Mouse (Mus musculus): Measurements from ENCODE around the gene Slc25a35. TPM values are rescaled to one million over a fixed set of nuclear protein-coding genes. Genes with fewer than 3 reads are reported as not detected.
"Not testable (repeated sequence)": the region's sequence is repeated elsewhere in the genome, so short reads cannot be mapped to it uniquely, and the experiment has no call there.

The Slc25a35 gene
- total and polyA plus RNA-seq, 3 experiments = 0.83 to 1.6 TPM; not detected in 1

- dilution Hi-C loops (cut with MboI; ENCODE audit: extremely low pct_ligation_motif_present, extremely low pct_unique_long_range_greater_than_20kb, low sequenced_read_pairs) = no loop called here
- no peak for DNase-seq (ENCODE audit: extremely low read depth)
- Histone ChIP-seq H3K79me2 (replicated peaks; ENCODE audit: control insufficient read depth, extremely low read depth, insufficient read depth, poor library complexity, severe bottlenecking) (no peaks in the 10 kb centered on the region), H3K27ac (ENCODE audit: insufficient read depth, low read depth) (no peak overlapping the region), H3K4me2 (ENCODE audit: insufficient read depth, low read depth, poor library complexity, severe bottlenecking) (no peak overlapping the region), H3K4me1 (ENCODE audit: control insufficient read depth in 1 of 2, insufficient read depth in 2 of 2) (peaks cover 5 to 16% of the 10 kb centered on the region in 2 experiments), H3K9me3 (replicated peaks; ENCODE audit: low read length) (no peaks in the 10 kb centered on the region), H3K36me3 (replicated peaks in 1 of 2; ENCODE audit: control insufficient read depth in 1 of 2, insufficient read depth in 1 of 2, low read length in 1 of 2) (no peaks in the 10 kb centered on the region), H3K9ac (ENCODE audit: insufficient read depth, low read depth) (no peak overlapping the region), H3K4me3 (replicated peaks in 1 of 3; ENCODE audit: low read depth in 2 of 3, low read length in 2 of 3, poor library complexity in 1 of 3) (no peak overlapping the region), H3K27me3 (replicated peaks) (peaks cover 10% of the 10 kb centered on the region)
- in situ Hi-C loops (cut with MboI; ENCODE audit: low pct_ligation_motif_present, low pct_unique_long_range_greater_than_20kb, low sequenced_read_pairs) = no loop called here
- TF ChIP-seq UBTF (IDR thresholded peaks at IDR 0.05; ENCODE audit: low read depth, low read length) (no peak), EP300 (IDR thresholded peaks at IDR 0.05; ENCODE audit: low read length) (no peak), E2F4 (IDR thresholded peaks at IDR 0.05; ENCODE audit: insufficient replicate concordance, low read depth, low read length) (no peak), ETS1 (conservative IDR thresholded peaks at IDR 0.05; ENCODE audit: low read depth, low read length) (no peak)
Measured at GRCm38 (mm10) chr11:68933885-68934507, 33.9 kb upstream of the Slc25a35 start.

GRCm38 (mm10) chr11:68936951-68937350, 31.0 kb upstream of the Slc25a35 start:
- H3K27ac ChIP-seq (ENCODE audit: insufficient read depth, low read depth); H3K79me2 ChIP-seq (replicated peaks; ENCODE audit: control insufficient read depth, extremely low read depth, insufficient read depth, poor library complexity, severe bottlenecking); H3K36me3 ChIP-seq (replicated peaks in 1 of 2; ENCODE audit: control insufficient read depth in 1 of 2, insufficient read depth in 1 of 2, low read length in 1 of 2); DNase-seq (ENCODE audit: extremely low read depth); dilution Hi-C loops (cut with MboI; ENCODE audit: extremely low pct_ligation_motif_present, extremely low pct_unique_long_range_greater_than_20kb, low sequenced_read_pairs); H3K27me3 ChIP-seq (replicated peaks); H3K4me2 ChIP-seq (ENCODE audit: insufficient read depth, low read depth, poor library complexity, severe bottlenecking); in situ Hi-C loops (cut with MboI; ENCODE audit: low pct_ligation_motif_present, low pct_unique_long_range_greater_than_20kb, low sequenced_read_pairs); H3K4me3 ChIP-seq (replicated peaks in 1 of 3; ENCODE audit: low read depth in 2 of 3, low read length in 2 of 3, poor library complexity in 1 of 3); H3K9me3 ChIP-seq (replicated peaks; ENCODE audit: low read length); H3K9ac ChIP-seq (ENCODE audit: insufficient read depth, low read depth): not testable (repeated sequence)
- TF ChIP-seq TBP (conservative IDR thresholded peaks at IDR 0.05; ENCODE audit: low read depth, low read length) = 0 out of 2 replicates have a peak, but pooled peaks have one; percentile 59
- H3K4me1 ChIP-seq (ENCODE audit: control insufficient read depth in 1 of 2, insufficient read depth in 2 of 2) = peaks cover 5 to 32% of the 10 kb centered on the region in 2 experiments

GRCm38 (mm10) chr11:68939451-68940304, 28.3 kb upstream of the Slc25a35 start:
- peak overlapping the region; percentile 93 for H3K9ac ChIP-seq (ENCODE audit: insufficient read depth, low read depth)
- peaks cover 0 to 24% of the 10 kb centered on the region in 2 experiments for H3K36me3 ChIP-seq (replicated peaks in 1 of 2; ENCODE audit: control insufficient read depth in 1 of 2, insufficient read depth in 1 of 2, low read length in 1 of 2)
- H3K4me1 ChIP-seq (ENCODE audit: control insufficient read depth in 1 of 2, insufficient read depth in 2 of 2) = peaks cover 0 to 22% of the 10 kb centered on the region in 2 experiments; a peak in 2 of 4 replicates
- H3K4me2 ChIP-seq (ENCODE audit: insufficient read depth, low read depth, poor library complexity, severe bottlenecking) = peak overlapping the region; percentile 77
- H3K79me2 ChIP-seq (replicated peaks; ENCODE audit: control insufficient read depth, extremely low read depth, insufficient read depth, poor library complexity, severe bottlenecking) = no peaks in the 10 kb centered on the region
- dilution Hi-C loops (cut with MboI; ENCODE audit: extremely low pct_ligation_motif_present, extremely low pct_unique_long_range_greater_than_20kb, low sequenced_read_pairs) = no loop called here
- peak overlapping the region; percentile 56 to 75 (median 63) for H3K4me3 ChIP-seq (replicated peaks in 1 of 3; ENCODE audit: low read depth in 2 of 3, low read length in 2 of 3, poor library complexity in 1 of 3)
- H3K27me3 ChIP-seq (replicated peaks) = no peaks in the 10 kb centered on the region
- peak; percentile 95 for DNase-seq (ENCODE audit: extremely low read depth)
- in situ Hi-C loops (cut with MboI; ENCODE audit: low pct_ligation_motif_present, low pct_unique_long_range_greater_than_20kb, low sequenced_read_pairs) = no loop called here
- no peak overlapping the region for H3K27ac ChIP-seq (ENCODE audit: insufficient read depth, low read depth)
- H3K9me3 ChIP-seq (replicated peaks; ENCODE audit: low read length) = no peaks in the 10 kb centered on the region
- TF ChIP-seq RAD21 (IDR thresholded peaks at IDR 0.05; ENCODE audit: low read depth, low read length) (no peak), NELFE (IDR thresholded peaks at IDR 0.05; ENCODE audit: low read depth, low read length) (peak; percentile 87), MAX (IDR thresholded peaks at IDR 0.05; ENCODE audit: low read length) (peak; percentile 49), IRF4 (IDR thresholded peaks at IDR 0.05; ENCODE audit: low read depth, low read length) (no peak; the same call in 1 of the 2 replicates), TCF12 (IDR thresholded peaks at IDR 0.05; ENCODE audit: low read depth, low read length) (peak; percentile 82), CHD1 (IDR thresholded peaks at IDR 0.05; ENCODE audit: low read depth, low read length) (peak; percentile 84; the same call in 1 of the 2 replicates), MXI1 (IDR thresholded peaks at IDR 0.05; ENCODE audit: low read depth, low read length) (peak; percentile 78; the same call in 1 of the 2 replicates), BHLHE40 (IDR thresholded peaks at IDR 0.05; ENCODE audit: low read depth, low read length) (peak; percentile 86), HCFC1 (IDR thresholded peaks at IDR 0.05; ENCODE audit: low read depth, low read length) (peak; percentile 56), SIN3A (IDR thresholded peaks at IDR 0.05; ENCODE audit: low read length) (peak; percentile 90), ZC3H11A (IDR thresholded peaks at IDR 0.05; ENCODE audit: low read depth, low read length) (no peak), CHD2 (IDR thresholded peaks at IDR 0.05; ENCODE audit: low read length) (peak; percentile 77), UBTF (IDR thresholded peaks at IDR 0.05; ENCODE audit: low read depth, low read length) (no peak), GABPA (IDR thresholded peaks at IDR 0.05; ENCODE audit: insufficient replicate concordance, low read depth, low read length) (no peak), JUND (conservative IDR thresholded peaks at IDR 0.05; ENCODE audit: low read depth, low read length) (no peak), PAX5 (IDR thresholded peaks at IDR 0.05; ENCODE audit: low read length) (no peak), POLR2A (IDR thresholded peaks at IDR 0.05; ENCODE audit: low read depth, low read length) (peak; percentile 93), ZMIZ1 (IDR thresholded peaks at IDR 0.05; ENCODE audit: low read depth, low read length) (peak; percentile 96), MAFK (IDR thresholded peaks at IDR 0.05; ENCODE audit: insufficient replicate concordance, low read length) (peak; percentile 61; the same call in 1 of the 2 replicates)
